Mouse (Mus musculus) frontal cortex, postnatal 10 days (tissue): ENCODE measurements at regions not wholly inside any gene's neighbourhood (a gene's known extent, or its start where the extent isn't known, plus 50 kb on each side); places are given as distances from the start of the nearest gene placed in this dataset.

Experiments used
- DNase-seq, 2 experiments: peaks; one replicate each; pipeline ENCODE4 v3.0.0; 2022; ENCODE audit warnings: low spot score in 2 of 2, mixed read lengths in 1 of 2

GRCm38 (mm10) chr16:74598361-74598760 is 186.7 kb upstream of the Robo2 start:
- no peak for DNase-seq

GRCm38 (mm10) chr16:74597735-74598340 is 186.2 kb upstream of the Robo2 start:
- peak in 1 of 2 experiments; percentile 9 for DNase-seq

- DNase-seq = no peak
Observed at GRCm38 (mm10) chr16:74591896-74592295, 180.3 kb upstream of the Robo2 start.

- no peak for DNase-seq
Observed at GRCm38 (mm10) chr16:74582645-74583423, 171.2 kb upstream of the Robo2 start.

- DNase-seq = no peak
Observed at GRCm38 (mm10) chr16:74548374-74548773, 136.7 kb upstream of the Robo2 start.

GRCm38 (mm10) chr16:74530531-74530930 is 118.9 kb upstream of the Robo2 start:
- no peak for DNase-seq

GRCm38 (mm10) chr16:74528245-74528644 is 116.6 kb upstream of the Robo2 start:
- DNase-seq = no peak

- no peak for DNase-seq
Observed at GRCm38 (mm10) chr16:74526521-74526920, 114.9 kb upstream of the Robo2 start.

GRCm38 (mm10) chr16:74520501-74520900 is 108.9 kb upstream of the Robo2 start:
- no peak for DNase-seq

GRCm38 (mm10) chr16:74517888-74518287 is 106.3 kb upstream of the Robo2 start:
- DNase-seq = no peak

- DNase-seq = no peak
Observed at GRCm38 (mm10) chr16:74517374-74517773, 105.7 kb upstream of the Robo2 start.

- DNase-seq = no peak
Observed at GRCm38 (mm10) chr16:74514481-74514880, 102.9 kb upstream of the Robo2 start.

- no peak for DNase-seq
Observed at GRCm38 (mm10) chr16:74510383-74510782, 98.8 kb upstream of the Robo2 start.

- no peak for DNase-seq
Observed at GRCm38 (mm10) chr16:74509489-74509888, 97.9 kb upstream of the Robo2 start.

- no peak for DNase-seq
Observed at GRCm38 (mm10) chr16:74506719-74507118, 95.1 kb upstream of the Robo2 start.

GRCm38 (mm10) chr16:74506173-74506709 is 94.6 kb upstream of the Robo2 start:
- no peak for DNase-seq

GRCm38 (mm10) chr16:74504426-74504825 is 92.8 kb upstream of the Robo2 start:
- no peak for DNase-seq

- no peak for DNase-seq
Observed at GRCm38 (mm10) chr16:74500687-74501086, 89.1 kb upstream of the Robo2 start.

GRCm38 (mm10) chr16:74467745-74468420 is 56.3 kb upstream of the Robo2 start:
- DNase-seq = no peak

- DNase-seq = no peak
Observed at GRCm38 (mm10) chr16:74467159-74467558, 55.5 kb upstream of the Robo2 start.

GRCm38 (mm10) chr16:74464835-74465234 is 53.2 kb upstream of the Robo2 start:
- DNase-seq = no peak

GRCm38 (mm10) chr16:74464290-74464689 is 52.7 kb upstream of the Robo2 start:
- DNase-seq = peak in 1 of 2 experiments; percentile 7
